Mouse (Mus musculus) ES-E14 (cell line): ENCODE results near the gene Bcas2. TPM values are rescaled to one million over a fixed set of nuclear protein-coding genes. Genes with fewer than 3 reads are reported as not detected.

Source experiments
- DNase-seq: peaks from one replicate; pipeline ENCODE4 v3.0.0-alpha.2; 2013; ENCODE audit warnings: low read depth, low spot score
- H3K27ac ChIP-seq: 2 replicates; pipeline ENCODE4 v1.5.1; 2012; ENCODE audit warnings: low read depth, mild to moderate bottlenecking, low read length, moderate library complexity, mixed read lengths; ENCODE audit not compliant: poor library complexity, insufficient read depth, severe bottlenecking
- H3K36me3 ChIP-seq: 2 replicates; pipeline ENCODE4 v1.6.1; 2012; ENCODE audit warnings: mild to moderate bottlenecking, low read length, moderate library complexity, mixed read lengths; ENCODE audit not compliant: control insufficient read depth, poor library complexity, insufficient read depth, severe bottlenecking
- H3K4me1 ChIP-seq, 2 experiments: fragments of 150-350 bp in 1 of 2; sonication (generic) in 1 of 2; 2 replicates each; pipeline ENCODE4 v1.6.1; 2012; ENCODE audit warnings: low read length in 2 of 2, mild to moderate bottlenecking in 1 of 2, mixed read lengths in 1 of 2; ENCODE audit not compliant: control insufficient read depth in 2 of 2, insufficient read depth in 2 of 2, poor library complexity in 1 of 2
- H3K4me3 ChIP-seq, 2 experiments: fragments of 150-350 bp in 1 of 2; sonication (generic) in 1 of 2; 2 replicates each; pipeline ENCODE4 v1.5.1; 2012; ENCODE audit warnings: low read length in 2 of 2, low read depth in 1 of 2, mild to moderate bottlenecking in 1 of 2, mixed read lengths in 1 of 2; ENCODE audit not compliant: insufficient read depth in 1 of 2, poor library complexity in 1 of 2, severe bottlenecking in 1 of 2
- H3K9ac ChIP-seq: 2 replicates; pipeline ENCODE4 v1.6.1; 2012; ENCODE audit warnings: low read depth, mild to moderate bottlenecking, low read length, mixed read lengths; ENCODE audit not compliant: poor library complexity, insufficient read depth, severe bottlenecking
- H3K9me3 ChIP-seq: fragments of 150-350 bp; sonication (generic); 2 replicates; pipeline ENCODE4 v1.6.1; 2012; ENCODE audit warnings: low read depth, mild to moderate bottlenecking, low read length; ENCODE audit not compliant: control insufficient read depth, insufficient read depth
- CHD2 ChIP-seq: IDR thresholded peaks from 2 replicates; pipeline ENCODE4 v1.6.1; 2014; ENCODE audit warnings: mild to moderate bottlenecking, low read depth, low read length, inconsistent platforms
- HCFC1 ChIP-seq: IDR thresholded peaks from 2 replicates; pipeline ENCODE4 v1.6.1; 2012; ENCODE audit warnings: low read length, inconsistent platforms, borderline replicate concordance; ENCODE audit not compliant: insufficient read depth
- MAFK ChIP-seq: IDR thresholded peaks from 2 replicates; pipeline ENCODE4 v1.6.1; 2014; ENCODE audit warnings: mild to moderate bottlenecking, low read depth, low read length, inconsistent platforms; ENCODE audit not compliant: insufficient read depth
- ZC3H11A ChIP-seq: IDR thresholded peaks from 2 replicates; pipeline ENCODE4 v1.6.1; 2012; ENCODE audit warnings: low read depth, mild to moderate bottlenecking, inconsistent platforms, low read length, borderline replicate concordance
- ZNF384 ChIP-seq: IDR thresholded peaks from 2 replicates; pipeline ENCODE4 v1.6.1; 2012; ENCODE audit warnings: low read depth, low read length, inconsistent platforms
- in situ Hi-C, 2 experiments: fragments of 600-800 bp; cut with MboI; formaldehyde crosslinking; loops; one replicate each; pipeline ENCODE4 v1.15.1; 2025; ENCODE audit warnings: low sequenced_read_pairs in 2 of 2, inconsistent platforms in 1 of 2; ENCODE audit not compliant: unreplicated experiment in 2 of 2
- total RNA-seq: library from RNA; depleted of rRNA; stranded (reverse); fragments of 300-350 nt; gene quantifications from 2 replicates; pipeline ENCODE4 v1.2.3, GENCODE M21; 2012

Gene Bcas2
- total RNA-seq, 1 experiment: 102 TPM

DNA sequence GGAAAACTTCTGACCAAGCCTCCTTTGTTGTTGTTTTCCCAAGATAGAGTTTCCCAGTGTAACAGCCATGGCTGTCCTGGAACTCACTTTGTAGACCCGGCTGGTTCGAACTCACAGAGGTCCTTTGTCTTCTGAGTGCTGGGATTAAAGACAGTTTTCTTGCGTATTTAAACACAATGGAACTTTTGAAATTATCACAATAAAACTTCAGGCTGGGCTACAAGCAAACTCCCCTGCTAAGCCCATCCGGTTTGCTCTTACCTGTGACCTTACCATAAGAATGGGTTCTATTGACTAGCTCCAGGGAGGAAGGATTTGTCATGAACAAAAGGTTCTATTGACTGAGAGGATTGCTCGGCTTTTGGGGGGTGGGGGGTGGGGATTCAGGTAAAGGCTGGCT is 36.3 kb downstream of the Bcas2 start:
- TF ChIP-seq CHD2 (peak; percentile 65), ZNF384 (no peak), MAFK (no peak), ZC3H11A (no peak)
- in situ Hi-C loops: no loop called here
- Histone ChIP-seq H3K9me3 (no peaks in the 10 kb centered on the region), H3K4me3 (no peak overlapping the region; a peak in 1 of 4 replicates), H3K9ac (peak overlapping the region; percentile 72; the same call in 1 of the 2 replicates), H3K4me1 (peaks cover 17 to 19% of the 10 kb centered on the region in 2 experiments), H3K27ac (peak overlapping the region; percentile 98), H3K36me3 (peaks cover 5% of the 10 kb centered on the region; the same call in 1 of the 2 replicates)
- peak; percentile 90 for DNase-seq

DNA sequence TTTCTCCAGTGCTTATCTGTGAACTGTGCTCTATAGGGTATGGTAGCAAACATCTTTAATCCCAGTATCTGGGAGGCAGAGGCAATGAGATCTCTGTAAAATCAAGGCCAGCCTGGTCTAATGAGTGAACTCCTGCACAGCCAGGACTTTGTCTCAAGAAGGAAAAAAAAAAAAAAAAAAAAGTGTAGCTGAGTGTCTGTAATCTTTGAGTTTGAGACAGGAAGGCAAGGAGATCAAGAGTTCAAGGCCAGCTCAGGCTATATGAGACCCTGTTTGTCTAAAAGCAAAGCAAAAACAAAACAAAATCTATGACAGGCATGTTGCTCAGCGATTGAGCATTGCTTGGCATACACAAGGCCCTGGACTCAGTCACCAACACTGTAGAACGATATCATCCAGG is 36.8 kb downstream of the Bcas2 start:
- H3K9me3 ChIP-seq: no peaks in the 10 kb centered on the region
- TF ChIP-seq CHD2: no peak
- TF ChIP-seq ZNF384: peak; percentile 95
- peaks cover 5% of the 10 kb centered on the region; the same call in 1 of the 2 replicates for H3K36me3 ChIP-seq
- H3K27ac ChIP-seq: peak overlapping the region; percentile 91
- peaks cover 17 to 19% of the 10 kb centered on the region in 2 experiments for H3K4me1 ChIP-seq
- in situ Hi-C loops: no loop called here
- peak overlapping the region; percentile 33; the same call in 1 of the 2 replicates for H3K9ac ChIP-seq
- H3K4me3 ChIP-seq: peak overlapping the region in 1 of 2 experiments; percentile 7; a peak in 1 of 4 replicates
- DNase-seq: no peak

DNA sequence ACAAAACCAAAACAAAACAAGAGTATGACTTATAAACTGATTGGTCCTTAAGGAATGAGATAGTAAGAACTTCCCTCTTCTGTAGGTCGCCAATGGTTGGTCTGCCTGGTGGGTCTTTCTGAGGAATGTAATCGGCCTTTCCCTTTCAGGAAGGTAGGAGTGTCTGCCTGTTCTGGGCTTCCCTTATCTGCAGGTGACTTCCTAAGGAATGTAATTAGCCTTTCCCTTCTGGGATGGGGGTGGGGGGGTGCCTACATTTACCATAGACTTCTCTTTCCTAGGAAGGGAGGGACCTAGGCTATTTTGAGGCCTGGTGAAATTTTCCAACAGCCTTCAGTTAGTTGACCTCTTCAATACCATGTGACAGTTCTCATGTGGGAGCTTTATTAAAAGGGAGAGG is 39.6 kb downstream of the Bcas2 start:
- in situ Hi-C loops: no loop called here
- Histone ChIP-seq H3K4me3 (no peak overlapping the region), H3K9ac (no peak overlapping the region), H3K27ac (peak overlapping the region; percentile 54), H3K36me3 (peaks cover 3% of the 10 kb centered on the region; the same call in 1 of the 2 replicates), H3K4me1 (peaks cover 18 to 22% of the 10 kb centered on the region in 2 experiments), H3K9me3 (no peaks in the 10 kb centered on the region)
- DNase-seq: no peak
- TF ChIP-seq ZNF384: peak; percentile 59
- TF ChIP-seq MAFK: no peak
- no peak for TF ChIP-seq CHD2
- TF ChIP-seq HCFC1: no peak
- TF ChIP-seq ZC3H11A: no peak

DNA sequence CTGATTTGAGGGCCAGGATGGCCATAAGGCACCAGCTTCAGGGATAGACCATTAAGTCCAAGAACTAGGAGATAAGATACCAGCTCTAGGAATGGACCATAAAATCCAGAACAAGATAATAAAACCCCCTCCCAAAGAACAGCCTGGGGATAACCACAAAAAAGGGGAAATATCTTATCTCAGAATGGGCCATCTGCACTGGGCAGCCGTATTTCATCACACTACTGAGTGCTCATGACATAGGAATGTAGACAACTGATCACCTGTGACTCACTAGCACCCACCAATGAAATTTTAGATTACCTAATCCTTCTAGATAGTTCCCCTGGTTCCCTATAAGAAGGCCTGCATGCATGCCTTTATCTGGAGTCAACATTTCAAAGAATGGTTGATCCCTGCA is 40.7 kb downstream of the Bcas2 start:
- no peak for DNase-seq
- H3K27ac ChIP-seq: no peak overlapping the region
- in situ Hi-C loops: no loop called here
- no peak overlapping the region for H3K4me3 ChIP-seq
- H3K4me1 ChIP-seq: peaks cover 14 to 16% of the 10 kb centered on the region in 2 experiments
- no peak overlapping the region for H3K9ac ChIP-seq
- no peak for TF ChIP-seq MAFK
- TF ChIP-seq CHD2: no peak
- no peak for TF ChIP-seq HCFC1
- TF ChIP-seq ZNF384: no peak
- no peak for TF ChIP-seq ZC3H11A
- peaks cover 3% of the 10 kb centered on the region; the same call in 1 of the 2 replicates for H3K36me3 ChIP-seq
- no peaks in the 10 kb centered on the region for H3K9me3 ChIP-seq

DNA sequence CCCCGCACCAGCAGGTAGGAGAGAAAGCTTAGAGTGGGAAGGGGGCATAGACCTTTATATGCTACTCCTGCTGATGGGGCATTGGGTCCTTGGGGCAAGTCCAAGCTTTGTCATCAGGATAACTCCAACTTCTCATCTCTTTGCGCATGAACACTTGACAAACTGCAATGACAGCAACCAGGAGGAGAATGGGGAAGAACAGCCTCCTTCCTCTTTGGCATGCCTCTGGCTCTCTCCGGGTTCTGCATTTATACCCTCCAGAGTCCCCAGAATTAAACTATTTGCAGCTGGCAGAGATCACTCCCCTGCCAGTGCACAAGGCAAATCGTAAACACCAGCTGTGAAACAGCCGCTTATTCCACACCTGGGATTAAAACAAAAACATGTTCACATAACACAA is 42.1 kb downstream of the Bcas2 start:
- Histone ChIP-seq H3K4me1 (peaks cover 11 to 12% of the 10 kb centered on the region in 2 experiments), H3K9me3 (no peaks in the 10 kb centered on the region), H3K36me3 (peaks cover 3% of the 10 kb centered on the region; the same call in 1 of the 2 replicates), H3K4me3 (no peak overlapping the region), H3K9ac (no peak overlapping the region), H3K27ac (peak overlapping the region; percentile 89; the same call in 1 of the 2 replicates)
- TF ChIP-seq ZC3H11A (no peak), MAFK (no peak), ZNF384 (no peak), HCFC1 (no peak), CHD2 (no peak)
- DNase-seq: no peak
- in situ Hi-C loops: no loop called here
